Mouse (Mus musculus): ENCODE results near the gene Olfr114.

Gene Olfr114

GRCm38 (mm10) chr17:37592643-37593042 lies at the start of gene Olfr114:
Gene Olfr114 (minus strand): TSS chr17:37592743.
- in situ Hi-C loops (cut with MboI; ENCODE audit: unreplicated experiment in 2 of 2): no loop called here

GRCm38 (mm10) chr17:37627009-37627408 lies 34.5 kb upstream of the Olfr114 start, which contains the start of the genes Olfr115 and Olfr116:
Gene Olfr115 (minus strand): TSS chr17:37627109.
Gene Olfr116 (minus strand): TSS chr17:37627199.
- in situ Hi-C loops (cut with MboI; ENCODE audit: unreplicated experiment in 2 of 2): no loop called here

- in situ Hi-C loops (cut with MboI; ENCODE audit: unreplicated experiment in 2 of 2): no loop called here
These were observed 15.0 kb downstream of the Olfr114 start, which contains the start of gene Olfr113 for GRCm38 (mm10) chr17:37577563-37577962. Gene Olfr113 (minus strand): TSS chr17:37577663.

GRCm38 (mm10) chr17:37569351-37569750 lies 23.2 kb downstream of the Olfr114 start, which contains the start of gene Olfr112:
Gene Olfr112 (minus strand): TSS chr17:37569451.
- in situ Hi-C loops (cut with MboI; ENCODE audit: unreplicated experiment in 2 of 2): no loop called here

GRCm38 (mm10) chr17:37558913-37559615 lies 33.5 kb downstream of the Olfr114 start:
- in situ Hi-C loops (cut with MboI; ENCODE audit: unreplicated experiment in 2 of 2): no loop called here

- in situ Hi-C loops (cut with MboI; ENCODE audit: unreplicated experiment in 2 of 2): no loop called here
These were observed 48.6 kb downstream of the Olfr114 start for GRCm38 (mm10) chr17:37543800-37544435.

GRCm38 (mm10) chr17:37541454-37542119 lies 51.0 kb downstream of the Olfr114 start:
- in situ Hi-C loops (cut with MboI; ENCODE audit: unreplicated experiment in 2 of 2): no loop called here

Data from v-Abl transformed pro-B cells (cell line).